Mouse (Mus musculus) spleen, adult 18-20 months (tissue): Measurements from ENCODE around the gene Vmn2r38.
"Not testable (repeated sequence)": the region's sequence is repeated elsewhere in the genome, so short reads cannot be mapped to it uniquely, and the experiment has no call there.

Source experiments
- DNase-seq, 2 experiments: peaks; one replicate each; pipeline ENCODE4 v3.0.0; 2022; ENCODE audit warnings: mixed read lengths in 2 of 2

The Vmn2r38 gene

DNA sequence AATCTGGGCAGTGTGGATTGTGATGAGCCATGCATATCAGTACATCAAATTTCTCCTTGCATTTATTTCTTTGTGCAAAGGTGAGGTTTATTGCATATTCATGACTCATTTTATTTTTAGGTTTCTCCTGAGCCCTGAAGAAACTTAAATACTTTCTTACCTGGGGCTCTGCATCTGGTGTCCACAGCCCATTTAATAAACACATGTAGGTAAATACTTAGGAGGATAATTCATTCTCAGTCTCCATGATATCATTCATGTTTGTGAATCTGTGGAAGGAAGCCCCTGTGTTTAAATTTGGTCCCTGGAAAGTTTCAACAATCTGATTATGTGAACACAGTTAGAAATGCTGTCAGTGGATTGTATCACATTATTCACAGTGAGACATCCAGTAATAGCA lies at the start of gene Vmn2r38:
Gene Vmn2r38, minus strand, starts transcription at position 101 of the 400 bp plus-strand sequence.
- DNase-seq = not testable (repeated sequence)

DNA sequence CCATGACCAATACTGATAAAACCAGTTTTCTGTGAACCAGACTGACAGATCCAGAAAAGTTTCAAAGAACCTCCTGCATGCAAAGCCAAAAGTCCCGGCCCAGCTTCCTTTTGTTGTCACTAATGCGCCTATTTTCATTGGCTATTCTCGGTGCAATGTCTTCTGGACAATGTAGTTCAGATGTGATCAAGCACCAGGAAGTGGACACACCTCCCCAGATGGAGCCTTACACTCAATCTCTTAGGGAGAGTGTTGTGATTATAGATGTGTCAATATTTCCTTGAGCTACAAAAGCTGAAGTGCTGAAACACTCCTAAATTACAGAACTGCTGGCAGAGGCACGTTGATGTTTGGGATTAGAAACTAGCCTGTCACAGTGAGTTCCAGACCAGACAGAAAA lies 32.3 kb downstream of the Vmn2r38 start:
- DNase-seq = not testable (repeated sequence)

- DNase-seq = not testable (repeated sequence)
Observed at GRCm38 (mm10) chr7:9030698-9031097, 67.0 kb downstream of the Vmn2r38 start, which contains the start of gene Vmn2r39. Gene Vmn2r39, minus strand, starts transcription at chr7:9030798.
